Mouse (Mus musculus) granulocyte monocyte progenitor cell, adult 5-6 weeks (primary cell): Measurements from ENCODE around the gene Gm48552. TPM values are rescaled to one million over a fixed set of nuclear protein-coding genes. Genes with fewer than 3 reads are reported as not detected.
A peak's percentile ranks its signal among the peaks of the same experiment; 100 is the strongest.

Experiments
- ATAC-seq: replicated peaks from 2 replicates; pipeline ENCODE4 v1.8.0; 2016; ENCODE audit warnings: mild to moderate bottlenecking, moderate TSS enrichment, inconsistent platforms; ENCODE audit not compliant: poor library complexity, severe bottlenecking
- total RNA-seq, 2 experiments: library from RNA; stranded (forward) in 1 of 2; stranded (reverse) in 1 of 2; fragments of 200-712, 200-1000 nt in 1 of 2; fragments of >200 nt in 1 of 2; fragmentation: Nextera tagmentation in 1 of 2; gene quantifications; 2 replicates each; pipeline ENCODE4 v1.2.3; 2014 to 2017

The Gm48552 gene
- total RNA-seq (2014; fragmentation: Nextera tagmentation) (2.2 TPM in 1 of 2 replicates, not detected in the other), total RNA-seq (2017) (not detected in 2 replicates)

- no peak for ATAC-seq
Observed at GRCm38 (mm10) chr10:81388505-81389055, at the start of gene Gm48552. Gm48552 (plus strand) TSS chr10:81389005.

GRCm38 (mm10) chr10:81340551-81341332, 48.1 kb upstream of the Gm48552 start:
- no peak for ATAC-seq

DNA sequence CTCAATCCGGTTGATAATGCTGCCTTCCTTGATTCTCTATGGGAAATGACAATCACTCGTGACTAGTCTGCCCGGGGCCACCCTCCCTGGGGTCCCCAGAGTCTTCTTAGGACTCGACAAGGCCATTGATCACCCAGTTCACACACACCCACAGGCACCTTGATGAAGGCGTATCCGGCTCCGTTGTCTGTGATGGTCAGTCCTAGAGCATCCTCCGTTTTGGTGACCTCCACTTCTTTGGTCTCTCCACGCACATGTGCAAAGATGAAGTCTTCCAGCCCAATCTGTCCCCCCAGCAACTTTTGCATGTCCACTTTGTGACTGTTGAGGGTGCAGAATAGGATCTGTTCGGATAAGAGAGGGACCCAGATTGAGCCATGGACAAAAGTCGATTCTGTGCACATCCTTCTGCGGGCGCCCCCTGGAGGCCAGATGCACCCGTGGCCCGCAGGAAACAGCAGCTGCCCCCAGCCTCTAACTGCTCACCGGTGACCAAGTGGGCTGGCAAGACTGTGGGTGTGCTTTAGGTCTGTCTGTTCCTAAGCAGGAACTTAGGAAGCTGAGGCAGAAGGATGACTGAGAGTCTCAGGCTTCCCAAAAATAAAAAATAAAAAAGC, 47.4 kb upstream of the Gm48552 start:
- ATAC-seq: peak; percentile 49; the same call in 1 of the 2 replicates

DNA sequence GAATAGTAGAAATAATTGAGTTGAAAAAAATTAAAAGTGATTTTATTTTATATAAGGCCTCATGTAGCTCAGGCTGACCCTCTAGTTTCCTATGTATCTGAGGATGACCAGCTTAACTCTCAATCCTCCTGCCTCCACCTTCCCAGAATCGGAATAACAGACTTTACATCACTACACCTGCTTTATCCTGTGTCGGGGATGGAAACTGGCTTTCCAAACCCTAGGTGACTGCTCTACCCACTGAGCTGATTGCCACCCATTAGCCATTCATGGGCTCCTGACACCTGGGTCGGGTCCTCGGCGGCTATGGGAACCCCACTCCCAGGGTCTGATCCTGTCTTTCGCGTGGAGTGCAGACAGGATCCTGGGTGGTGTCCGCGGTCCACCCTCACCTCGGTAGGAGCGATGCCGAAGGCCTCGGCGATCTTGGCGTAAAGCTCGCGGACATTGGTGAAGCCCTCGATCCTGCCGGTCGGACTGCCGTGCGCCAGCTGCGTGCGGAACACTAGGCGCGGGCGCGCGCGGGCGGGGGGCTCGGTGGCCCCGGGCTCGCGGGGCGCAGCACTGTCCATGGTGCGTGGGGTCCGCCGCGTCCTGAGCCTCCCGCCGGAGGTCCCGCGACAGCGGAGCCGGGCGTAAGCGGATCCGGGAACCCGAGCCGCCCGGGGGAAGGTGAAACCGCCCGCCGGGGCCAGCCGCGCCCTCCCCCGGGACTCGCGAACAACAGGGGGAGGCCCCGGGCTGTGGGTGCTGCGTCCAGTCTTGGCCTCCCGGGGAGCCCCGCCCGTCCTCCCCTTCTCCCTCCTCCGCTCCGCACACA, 45.9 kb upstream of the Gm48552 start, which contains the start of gene Gipc3:
Gene Gipc3, minus strand, starts transcription at position 581 of the 820 bp plus-strand sequence.
- peak; percentile 13; the same call in 1 of the 2 replicates for ATAC-seq

- ATAC-seq: no peak
Observed at GRCm38 (mm10) chr10:81344421-81345161, 44.2 kb upstream of the Gm48552 start.

- ATAC-seq: no peak
Observed at GRCm38 (mm10) chr10:81345162-81345534, 43.7 kb upstream of the Gm48552 start.

- ATAC-seq: peak; percentile 53
Observed at GRCm38 (mm10) chr10:81346453-81347067, 42.2 kb upstream of the Gm48552 start.

DNA sequence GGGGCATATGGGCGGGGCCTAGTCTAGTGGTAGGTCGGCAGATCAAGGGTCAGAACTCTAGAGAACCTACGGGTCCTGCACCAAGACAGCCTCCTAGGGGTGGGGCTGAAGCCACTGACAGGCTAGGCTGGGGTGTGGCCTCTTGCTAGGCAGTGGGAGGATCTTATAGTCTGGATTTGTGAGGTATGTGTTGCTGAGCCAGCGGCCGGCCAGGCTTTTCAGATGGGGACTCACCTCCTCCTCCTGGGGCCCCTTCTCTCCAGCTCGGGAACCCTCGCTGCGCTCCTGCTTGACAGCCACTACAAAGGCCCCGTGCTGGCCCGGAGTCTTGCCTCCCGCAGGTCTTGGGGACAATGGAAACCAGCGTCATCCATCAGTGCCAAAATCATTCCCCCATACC, 39.7 kb upstream of the Gm48552 start:
- ATAC-seq: peak; percentile 22

- no peak for ATAC-seq
Observed at GRCm38 (mm10) chr10:81349961-81350350, 38.8 kb upstream of the Gm48552 start.

DNA sequence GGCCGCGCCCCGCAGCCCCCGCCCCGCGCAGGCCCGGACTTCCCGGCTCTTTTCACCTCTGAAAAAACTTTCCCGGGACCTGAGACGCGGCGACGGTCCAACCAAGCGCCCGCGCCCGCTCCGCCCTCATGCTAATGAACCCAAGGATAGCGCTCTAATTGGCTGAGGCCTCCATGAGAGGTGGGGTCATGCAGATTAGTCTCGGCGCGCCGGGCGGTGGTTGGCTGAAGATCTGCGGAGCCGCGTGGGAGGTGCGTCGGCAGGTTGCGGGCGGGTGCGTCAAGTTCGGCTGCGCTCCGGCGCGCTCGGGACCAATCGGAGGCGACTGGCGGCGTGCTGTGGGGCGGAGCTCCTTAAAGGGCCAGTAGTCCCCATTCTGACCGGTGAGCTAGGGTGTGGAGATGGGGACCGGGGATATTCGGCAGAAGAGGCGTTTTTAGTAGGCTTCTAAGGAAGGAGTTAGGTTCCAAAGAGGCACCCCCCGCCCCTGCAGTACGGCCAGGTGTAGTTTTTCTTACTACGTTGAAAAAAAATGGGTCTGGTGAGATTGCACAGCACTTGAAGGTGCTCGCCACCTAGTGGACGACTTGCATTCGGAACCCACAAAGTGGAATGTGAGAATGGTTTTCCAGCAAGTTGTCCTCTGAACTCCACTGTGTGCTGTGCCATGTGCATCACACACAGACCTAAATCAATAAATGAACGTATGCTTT, 38.3 kb upstream of the Gm48552 start, which contains the start of gene Hmg20b:
Gene Hmg20b, minus strand, starts transcription at position 130 of the 713 bp plus-strand sequence.
- ATAC-seq: peak; percentile 83

DNA sequence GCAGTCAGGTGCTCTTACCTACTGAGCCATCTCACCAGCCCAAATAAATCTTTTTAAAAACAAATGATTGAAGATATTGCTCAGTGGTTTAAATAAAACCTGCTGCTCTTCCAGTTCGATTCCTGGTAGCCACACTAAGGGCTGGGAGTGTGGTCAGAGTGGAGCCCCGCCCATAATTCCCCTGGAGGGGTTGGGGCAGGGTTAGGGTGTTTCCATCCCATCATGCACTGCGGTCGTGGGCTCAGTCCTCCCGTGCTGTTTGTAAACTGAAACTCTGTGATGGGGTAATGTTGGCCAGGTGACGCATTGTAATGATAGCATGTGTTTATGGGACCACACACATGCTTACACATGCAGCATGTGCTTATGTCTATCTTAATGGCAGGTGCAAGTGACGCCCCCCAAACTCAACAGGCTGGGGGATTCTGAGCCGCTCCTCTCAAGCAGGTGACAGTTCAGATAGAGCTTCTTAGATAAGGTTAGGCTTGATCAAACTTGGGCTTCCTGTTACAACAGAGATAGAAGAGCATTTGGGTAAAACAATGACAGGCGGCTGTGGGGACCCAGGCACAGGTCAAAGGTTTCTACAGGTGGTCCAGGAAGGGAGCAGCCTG, 37.0 kb upstream of the Gm48552 start:
- ATAC-seq: peak; percentile 25

GRCm38 (mm10) chr10:81354738-81355477, 33.9 kb upstream of the Gm48552 start:
- no peak for ATAC-seq

DNA sequence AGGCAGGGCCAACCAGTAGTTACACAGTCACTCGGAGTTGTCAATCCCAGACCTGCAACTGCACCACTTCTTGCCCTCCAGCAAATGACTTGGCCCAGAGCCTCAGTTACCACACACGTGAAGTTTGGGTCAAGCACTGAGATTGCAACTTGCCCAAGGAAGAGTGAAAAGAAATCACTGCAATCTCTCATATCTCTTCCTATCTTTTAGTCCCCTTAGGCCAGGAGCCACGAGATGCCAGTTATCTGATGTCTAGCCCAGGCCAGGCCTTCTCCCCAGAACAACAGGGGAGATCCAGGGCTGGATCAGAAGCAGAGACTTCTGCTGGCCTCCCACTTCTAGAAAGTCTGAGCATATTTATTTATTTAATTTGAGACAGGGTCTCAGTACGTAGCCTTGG, 33.3 kb upstream of the Gm48552 start:
- no peak for ATAC-seq

DNA sequence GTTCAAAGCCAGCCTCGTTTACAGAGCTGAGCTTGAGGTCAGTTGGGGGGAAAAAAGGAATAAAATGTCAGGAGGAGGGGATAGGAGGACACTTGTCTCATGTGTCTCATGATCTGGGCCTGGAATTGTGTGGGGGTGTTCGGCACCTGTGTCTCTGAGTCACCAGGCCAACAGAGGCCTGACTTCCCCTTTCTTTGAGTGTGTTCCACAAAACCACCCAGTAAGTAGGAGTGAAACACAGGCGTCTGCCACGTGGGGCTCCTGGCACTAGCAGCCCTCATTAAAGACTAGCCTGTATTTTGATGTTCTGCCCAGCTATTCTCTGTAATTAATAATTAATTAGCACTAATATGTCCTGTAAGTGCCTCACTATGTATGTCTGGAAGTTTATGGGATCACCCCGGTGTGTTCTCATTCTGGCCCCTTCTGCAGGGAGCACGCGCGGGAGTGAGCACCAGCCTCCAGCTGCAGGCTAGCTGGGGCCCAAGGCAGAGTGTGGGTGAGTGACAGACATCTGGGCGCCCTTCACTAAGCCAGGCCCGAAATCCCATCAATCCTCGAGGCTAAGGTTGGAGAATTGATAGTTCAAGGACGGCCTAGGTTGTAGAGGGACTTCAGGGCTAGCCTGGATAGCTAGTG, 32.3 kb upstream of the Gm48552 start:
- peak; percentile 52 for ATAC-seq

DNA sequence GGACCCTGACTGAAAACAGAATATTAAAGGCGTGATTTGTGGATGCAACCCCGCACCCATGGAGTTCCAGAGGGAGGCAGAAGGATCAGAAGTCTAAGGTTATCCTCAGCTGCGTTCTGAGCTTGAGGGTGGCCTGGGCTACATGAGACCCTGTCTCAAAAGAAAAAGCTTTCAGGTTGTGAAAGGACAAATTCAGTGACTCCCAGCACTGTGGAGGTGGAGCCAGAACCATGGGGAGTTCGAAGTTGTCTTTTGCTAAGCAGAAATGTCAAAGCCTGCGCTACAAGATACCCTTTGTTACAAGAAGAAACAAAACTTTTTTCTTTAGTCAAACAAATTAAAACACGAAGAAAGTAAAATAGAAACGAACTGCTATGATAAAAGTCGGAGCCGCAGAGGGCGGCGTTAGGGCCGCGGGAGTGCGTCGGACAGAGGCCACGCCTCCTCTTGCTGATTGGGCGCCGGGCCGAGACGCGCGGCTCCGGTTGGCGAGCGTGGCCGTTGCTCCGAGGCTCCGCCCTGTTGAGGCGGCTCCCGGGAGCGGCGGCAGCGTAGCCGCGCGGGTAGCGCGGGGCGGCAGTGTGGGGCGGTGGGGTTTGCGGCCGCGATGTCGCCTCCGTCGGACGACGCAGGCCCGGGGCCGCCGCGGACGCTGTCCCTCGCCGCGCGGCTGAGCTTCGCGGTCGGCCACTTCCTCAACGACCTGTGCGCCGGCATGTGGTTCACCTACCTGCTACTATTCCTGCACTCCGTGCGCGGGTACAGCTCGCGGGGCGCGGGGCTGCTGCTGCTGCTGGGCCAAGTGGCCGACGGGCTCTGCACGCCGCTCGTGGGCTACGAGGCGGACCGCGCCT, 31.6 kb upstream of the Gm48552 start, which contains the start of gene Mfsd12:
Gene Mfsd12, plus strand, starts transcription at position 501 of the 854 bp plus-strand sequence.
- ATAC-seq: peak; percentile 61

DNA sequence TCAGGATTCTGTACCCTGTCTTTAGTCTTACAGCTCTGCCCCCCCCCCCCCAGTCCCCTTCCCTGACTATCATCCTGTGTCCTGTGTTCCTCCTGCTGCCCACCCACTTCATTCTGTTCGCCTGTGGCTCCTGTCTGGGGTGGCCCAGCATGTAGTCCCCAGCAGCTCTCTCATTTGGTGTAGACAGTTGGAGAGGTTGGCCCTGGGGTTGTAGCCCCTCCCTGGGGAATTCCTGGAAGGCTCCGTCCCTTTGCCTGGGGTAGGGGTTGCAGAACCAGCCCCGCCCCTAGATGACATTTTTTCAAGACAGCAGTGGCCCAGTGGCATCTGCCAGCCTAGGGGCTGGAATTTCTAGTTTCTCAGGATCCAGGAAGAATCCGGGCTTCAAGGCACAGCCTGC, 30.6 kb upstream of the Gm48552 start:
- no peak for ATAC-seq
